Mouse (Mus musculus): ENCODE measurements around the gene Phykpl.
"Not testable (repeated sequence)": the region's sequence is repeated elsewhere in the genome, so short reads cannot be mapped to it uniquely, and the experiment has no call there.

The Phykpl gene

GRCm38 (mm10) chr11:51617693-51618092 lies 33.1 kb downstream of the Phykpl start:
- DNase-seq (ENCODE audit: low read depth, low spot score): peak; percentile 81

GRCm38 (mm10) chr11:51618894-51619408 lies 34.4 kb downstream of the Phykpl start:
- no peak for DNase-seq (ENCODE audit: low read depth, low spot score)

DNA sequence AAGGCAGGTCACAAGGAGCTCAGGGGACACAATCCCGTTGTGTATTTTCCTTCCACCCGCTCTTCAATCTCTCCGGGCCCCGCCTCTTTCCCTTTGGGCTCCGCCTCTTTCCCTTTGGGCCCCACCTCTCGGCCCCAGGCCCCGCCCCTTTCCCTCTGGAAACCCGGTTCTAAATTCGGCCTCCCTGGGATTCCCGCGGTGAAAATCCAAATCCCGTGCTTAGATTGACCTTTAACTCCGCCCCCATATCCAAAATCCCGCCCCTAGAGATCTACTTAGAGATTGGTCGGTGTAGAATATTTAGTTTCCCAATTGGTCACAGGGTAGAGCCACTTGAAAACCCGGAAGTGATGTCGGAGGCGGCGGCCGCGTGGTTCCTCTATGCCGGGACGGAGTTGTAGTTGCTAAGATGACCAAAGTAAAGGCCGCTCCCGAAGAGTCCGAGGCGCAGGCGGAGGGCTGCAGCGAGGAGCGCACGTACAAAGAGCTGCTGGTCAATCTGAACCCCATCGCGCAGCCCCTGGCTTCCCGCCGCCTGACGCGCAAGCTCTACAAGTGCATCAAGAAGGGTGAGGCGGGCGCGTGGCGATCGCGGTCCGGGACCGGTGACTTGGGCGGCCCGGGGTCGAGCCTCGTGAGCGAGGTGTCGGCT lies 35.0 kb downstream of the Phykpl start, which contains the start of gene Nhp2:
Gene Nhp2, plus strand, starts transcription at position 327 of the 652 bp plus-strand sequence.
- DNase-seq (ENCODE audit: low read depth, low spot score): peak; percentile 99

- no peak for DNase-seq (ENCODE audit: low read depth, low spot score)
Observed at GRCm38 (mm10) chr11:51620084-51620483, 35.5 kb downstream of the Phykpl start.

- DNase-seq (ENCODE audit: low read depth, low spot score): no peak
Observed at GRCm38 (mm10) chr11:51621776-51622175, 37.2 kb downstream of the Phykpl start.

GRCm38 (mm10) chr11:51622971-51623491 lies 38.5 kb downstream of the Phykpl start:
- DNase-seq (ENCODE audit: low read depth, low spot score): peak; percentile 95

- peak; percentile 56 for DNase-seq (ENCODE audit: low read depth, low spot score)
Observed at GRCm38 (mm10) chr11:51625187-51625820, 40.7 kb downstream of the Phykpl start.

DNA sequence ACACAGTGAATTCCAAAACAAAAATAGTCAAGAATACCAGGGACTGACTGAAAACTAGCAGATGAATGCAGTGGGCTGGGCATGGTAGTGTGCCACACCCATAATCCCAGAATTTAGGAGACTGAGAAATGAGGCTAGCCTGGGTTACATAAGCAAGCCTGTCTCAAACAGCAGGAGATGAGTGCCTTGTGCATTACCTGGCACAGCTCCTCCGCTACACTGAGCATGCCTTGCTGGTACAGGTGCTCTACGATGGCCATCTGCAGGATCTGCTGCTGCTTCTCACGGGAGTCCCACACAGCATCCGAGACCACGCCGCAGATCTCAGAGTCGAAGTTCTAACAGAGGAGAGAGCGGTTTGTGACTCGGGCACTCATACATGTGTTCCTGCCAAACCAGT lies 42.9 kb downstream of the Phykpl start:
- peak; percentile 80 for DNase-seq (ENCODE audit: low read depth, low spot score)

GRCm38 (mm10) chr11:51627907-51628306 lies 43.4 kb downstream of the Phykpl start:
- peak; percentile 48 for DNase-seq (ENCODE audit: low read depth, low spot score)

DNA sequence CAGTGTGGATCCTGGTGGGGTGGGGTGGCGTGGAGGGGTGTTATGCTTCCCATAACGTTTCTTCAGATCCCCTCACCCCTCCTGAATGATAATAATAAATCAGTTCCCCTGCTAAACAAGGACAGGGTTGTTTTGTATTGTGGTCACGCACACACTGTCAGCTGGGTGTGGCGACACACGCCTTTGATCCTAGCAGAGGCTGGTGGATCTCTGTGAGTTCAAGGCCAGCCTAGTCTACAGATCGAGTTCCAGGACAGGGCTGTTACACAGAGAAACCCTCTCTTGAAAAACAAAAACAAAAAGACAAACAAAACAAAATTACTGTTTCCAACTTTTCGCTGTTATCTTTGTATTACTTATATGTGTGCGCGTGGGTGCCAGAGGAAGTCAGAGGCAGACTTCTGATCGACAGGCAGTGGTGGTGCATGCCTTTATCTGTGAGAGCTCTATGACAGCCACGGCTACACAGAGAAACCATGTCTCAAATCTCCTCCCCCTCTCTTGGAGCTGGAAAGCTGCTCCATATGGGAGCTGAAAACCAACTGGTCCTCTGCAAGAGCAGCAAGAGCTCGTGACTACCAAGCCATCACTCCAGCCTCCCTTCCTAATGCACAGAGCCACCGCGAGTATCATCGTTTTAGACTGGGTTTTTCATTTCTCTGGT lies 45.2 kb downstream of the Phykpl start:
- DNase-seq (ENCODE audit: low read depth, low spot score): peak; percentile 89

DNA sequence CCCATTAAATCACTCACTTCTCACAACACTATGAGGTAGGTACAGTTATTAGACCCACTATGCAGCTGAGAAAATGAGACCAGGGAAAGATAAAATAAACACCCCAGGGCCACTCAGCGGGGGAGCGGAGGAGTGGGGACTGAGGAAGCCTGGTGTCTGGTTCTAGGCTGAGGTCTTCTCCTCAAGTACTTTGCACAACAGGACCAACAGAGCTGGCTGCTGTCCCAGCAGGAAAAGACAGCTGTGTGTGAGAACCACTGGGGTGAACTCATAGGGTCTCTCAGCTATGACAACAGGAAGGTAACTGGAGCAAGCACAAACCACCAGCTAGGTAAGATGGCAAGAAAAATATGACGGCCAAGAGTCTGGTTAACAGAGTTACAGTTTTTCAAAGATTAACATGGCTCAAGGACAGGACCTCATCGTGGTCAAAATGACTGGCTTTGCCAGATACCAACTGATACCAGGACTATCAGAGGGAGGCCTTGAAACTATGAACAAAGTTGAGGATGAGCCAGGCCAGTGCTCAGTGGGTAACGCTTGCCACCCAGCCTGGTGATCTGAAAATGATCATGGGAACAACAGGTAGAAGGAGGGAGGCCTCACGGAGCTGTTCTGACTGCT lies 47.7 kb downstream of the Phykpl start:
- no peak for DNase-seq (ENCODE audit: low read depth, low spot score)

GRCm38 (mm10) chr11:51633200-51633599 lies 48.6 kb downstream of the Phykpl start:
- not testable (repeated sequence) for DNase-seq (ENCODE audit: low read depth, low spot score)

DNA sequence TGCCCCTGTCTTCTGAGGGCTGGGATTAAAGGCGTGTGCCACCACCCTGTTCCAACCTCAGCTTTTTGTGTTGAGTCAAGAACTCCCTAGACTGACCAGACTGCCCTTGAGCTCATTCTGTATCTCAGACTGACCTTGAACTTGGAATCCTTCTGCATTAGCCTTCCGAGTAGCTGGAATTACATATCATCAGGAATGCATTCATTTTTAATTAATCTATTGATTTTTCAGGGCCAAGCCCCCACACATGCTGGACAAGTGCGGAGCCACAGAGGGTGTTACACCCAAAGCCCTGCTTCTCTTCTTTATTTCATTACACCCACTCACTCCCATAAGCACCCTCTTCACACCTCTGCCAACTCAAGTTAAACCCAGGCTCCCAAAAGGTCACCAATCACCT lies 49.2 kb downstream of the Phykpl start:
- no peak for DNase-seq (ENCODE audit: low read depth, low spot score)

DNA sequence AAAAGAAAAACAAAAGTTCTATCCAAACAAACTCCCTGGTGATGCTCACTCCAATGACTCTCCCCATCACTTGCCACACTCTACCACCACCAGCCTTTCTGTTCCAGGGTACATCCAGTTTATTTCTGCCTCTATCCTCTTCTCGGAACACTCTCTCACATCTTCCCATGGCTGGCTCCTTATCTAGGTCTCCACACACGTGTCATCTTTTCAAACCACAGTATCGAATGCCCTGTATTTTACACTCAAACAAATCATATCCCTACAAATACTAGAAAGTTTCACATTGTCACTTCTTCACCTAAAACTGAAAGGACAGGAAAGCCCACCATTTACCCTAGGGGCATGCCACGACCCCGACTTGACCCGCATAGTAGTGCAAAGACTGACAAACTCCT lies 50.6 kb downstream of the Phykpl start:
- DNase-seq (ENCODE audit: low read depth, low spot score): no peak

DNA sequence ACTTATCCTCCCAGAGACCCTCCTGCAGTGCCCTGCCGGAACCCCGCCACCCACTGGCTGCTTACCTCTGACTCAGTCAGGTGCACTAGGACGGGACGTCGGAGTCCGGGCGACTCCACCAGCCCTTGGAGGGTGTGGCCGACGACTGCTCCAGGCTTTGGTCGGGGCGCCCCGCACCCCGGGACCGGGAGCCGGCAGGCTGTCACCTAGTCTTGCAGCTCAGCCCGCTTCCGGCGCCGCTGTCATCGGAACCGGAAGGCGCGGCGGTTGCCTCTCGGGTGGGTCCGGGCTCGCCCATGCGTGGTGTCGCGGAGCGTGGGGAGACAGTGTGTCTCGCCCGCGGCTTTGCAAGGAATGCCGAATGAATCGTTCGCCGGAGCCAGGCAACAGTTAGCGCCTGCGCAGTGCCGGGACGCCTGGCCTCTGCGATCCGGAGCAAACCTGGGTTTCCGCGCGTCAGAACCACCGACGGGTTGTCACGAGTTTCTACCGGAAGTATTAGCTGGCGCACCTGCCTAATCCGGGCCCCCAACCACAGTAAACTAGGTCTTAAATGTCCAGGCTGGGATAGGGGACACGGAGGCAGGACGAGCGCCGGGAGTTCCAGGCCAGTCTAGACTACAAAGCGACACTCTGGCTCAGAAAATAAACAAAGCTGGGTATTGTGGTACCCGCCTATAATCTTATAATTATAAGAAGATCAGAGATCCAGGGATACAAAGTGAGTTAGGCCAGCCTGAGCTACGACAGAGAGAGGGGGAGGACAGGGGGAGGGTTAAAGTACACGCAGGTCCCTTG lies 51.2 kb downstream of the Phykpl start, which contains the start of gene Rmnd5b:
Gene Rmnd5b, minus strand, starts transcription at position 372 of the 798 bp plus-strand sequence.
- peak; percentile 97 for DNase-seq (ENCODE audit: low read depth, low spot score)

DNA sequence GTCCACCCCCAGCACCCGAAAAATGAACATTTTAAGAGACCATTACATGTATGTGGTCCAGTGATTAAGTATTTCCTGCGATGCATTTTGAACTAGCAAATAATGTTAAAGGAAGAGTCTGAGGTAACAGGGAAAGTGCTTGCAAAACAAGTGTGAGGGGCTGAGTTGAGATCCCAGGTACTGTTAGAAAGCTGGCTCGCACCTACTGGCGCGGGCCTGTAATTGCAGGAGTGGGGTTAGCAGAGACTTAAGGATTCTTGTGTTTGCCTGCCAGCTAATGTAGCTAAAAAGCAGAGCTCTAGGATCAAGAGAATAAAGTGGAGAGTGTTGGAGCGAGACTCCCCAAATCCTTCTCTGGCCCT lies 51.7 kb downstream of the Phykpl start:
- peak; percentile 90 for DNase-seq (ENCODE audit: low read depth, low spot score)

- peak; percentile 31 for DNase-seq (ENCODE audit: low read depth, low spot score)
Observed at GRCm38 (mm10) chr11:51637971-51638414, 53.4 kb downstream of the Phykpl start.

GRCm38 (mm10) chr11:51638497-51638896 lies 53.9 kb downstream of the Phykpl start:
- no peak for DNase-seq (ENCODE audit: low read depth, low spot score)

DNA sequence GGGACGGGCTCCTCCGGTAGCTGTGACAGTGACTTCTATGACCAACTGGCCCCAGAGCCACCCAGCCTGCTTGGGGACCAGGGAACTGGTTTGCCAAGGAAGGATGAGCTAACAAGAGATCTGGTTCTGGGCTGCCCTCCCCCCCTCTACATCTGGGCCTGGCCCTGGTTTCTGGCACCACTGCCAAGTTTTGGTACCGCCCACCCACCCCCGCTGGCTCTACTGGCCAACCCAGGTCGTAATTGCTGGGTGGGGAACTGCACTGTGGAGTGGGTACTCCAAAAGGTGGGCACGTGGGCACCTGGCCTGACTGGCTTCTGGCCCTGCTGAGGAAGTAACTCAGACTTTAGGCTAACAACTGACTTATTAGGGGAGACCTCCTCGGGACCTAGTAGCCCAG lies 56.2 kb downstream of the Phykpl start:
- DNase-seq (ENCODE audit: low read depth, low spot score): no peak

DNA sequence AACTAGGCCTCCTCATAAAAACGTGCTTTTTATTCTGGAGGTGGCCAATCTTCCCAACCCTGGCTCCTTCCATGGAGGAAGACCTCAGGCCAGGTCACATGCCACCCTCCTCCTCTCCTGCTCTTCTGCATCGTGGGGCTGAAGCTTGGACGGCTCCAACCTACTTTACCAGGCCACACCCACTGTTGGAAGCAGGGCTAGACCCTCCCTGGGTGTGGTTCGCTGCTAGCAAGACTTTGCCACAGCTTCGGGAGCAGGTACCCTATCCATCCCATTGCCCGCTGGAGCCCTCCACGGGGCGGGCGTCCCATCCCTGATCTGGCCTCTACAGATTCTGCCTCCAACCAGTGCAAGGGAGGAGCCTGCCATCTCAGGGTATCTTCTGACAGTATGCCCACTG lies 58.6 kb downstream of the Phykpl start:
- no peak for DNase-seq (ENCODE audit: low read depth, low spot score)

DNA sequence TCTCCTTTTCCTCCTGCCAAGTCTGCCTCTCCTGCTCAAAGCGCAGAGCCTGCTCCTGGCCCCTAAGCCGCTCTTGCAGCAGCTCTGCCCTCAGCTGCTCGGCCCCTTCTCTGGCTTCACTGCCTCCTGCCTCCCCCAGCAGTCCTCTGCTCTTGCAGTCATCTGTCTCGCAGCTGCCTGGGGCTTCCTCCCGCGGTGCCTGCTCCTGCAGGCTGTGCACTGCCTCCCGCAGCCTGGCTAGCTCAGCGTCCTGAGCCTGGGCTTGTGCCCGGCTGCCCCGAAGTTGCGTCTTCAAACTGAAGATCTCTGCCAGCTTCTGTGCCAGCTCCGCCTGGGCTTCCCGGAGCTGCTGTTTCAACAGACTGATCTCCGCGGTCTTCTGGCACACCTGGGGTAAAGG lies 59.2 kb downstream of the Phykpl start:
- DNase-seq (ENCODE audit: low read depth, low spot score): peak; percentile 38
